Mouse (Mus musculus) testis, adult 2 months (tissue): ENCODE measurements around the gene Rbks.

Experiments
- CTCF ChIP-seq: fragments of 200-500 bp; IDR thresholded peaks from 2 replicates; pipeline ENCODE4 v1.5.1; 2012; ENCODE audit warnings: low read depth, mild to moderate bottlenecking, inconsistent platforms, low read length, moderate library complexity; ENCODE audit not compliant: control insufficient read depth, insufficient read depth, insufficient replicate concordance
- POLR2A ChIP-seq: fragments of 200-500 bp; IDR thresholded peaks from 2 replicates; pipeline ENCODE4 v1.6.1; 2012; ENCODE audit warnings: low read depth, mild to moderate bottlenecking, inconsistent platforms, low read length, moderate library complexity; ENCODE audit not compliant: control insufficient read depth

GRCm38 (mm10) chr5:31613852-31614286 is 83.6 kb downstream of the Rbks start:
- TF ChIP-seq CTCF: no peak
- peak; percentile 70 for TF ChIP-seq POLR2A
